Mouse (Mus musculus): ENCODE measurements around the gene Zfp689. TPM values are rescaled to one million over a fixed set of nuclear protein-coding genes. Genes with fewer than 3 reads are reported as not detected.
"Not testable (repeated sequence)": the region's sequence is repeated elsewhere in the genome, so short reads cannot be mapped to it uniquely, and the experiment has no call there.

Gene Zfp689
- polyA plus RNA-seq, 1 experiment: 11.2 TPM

DNA sequence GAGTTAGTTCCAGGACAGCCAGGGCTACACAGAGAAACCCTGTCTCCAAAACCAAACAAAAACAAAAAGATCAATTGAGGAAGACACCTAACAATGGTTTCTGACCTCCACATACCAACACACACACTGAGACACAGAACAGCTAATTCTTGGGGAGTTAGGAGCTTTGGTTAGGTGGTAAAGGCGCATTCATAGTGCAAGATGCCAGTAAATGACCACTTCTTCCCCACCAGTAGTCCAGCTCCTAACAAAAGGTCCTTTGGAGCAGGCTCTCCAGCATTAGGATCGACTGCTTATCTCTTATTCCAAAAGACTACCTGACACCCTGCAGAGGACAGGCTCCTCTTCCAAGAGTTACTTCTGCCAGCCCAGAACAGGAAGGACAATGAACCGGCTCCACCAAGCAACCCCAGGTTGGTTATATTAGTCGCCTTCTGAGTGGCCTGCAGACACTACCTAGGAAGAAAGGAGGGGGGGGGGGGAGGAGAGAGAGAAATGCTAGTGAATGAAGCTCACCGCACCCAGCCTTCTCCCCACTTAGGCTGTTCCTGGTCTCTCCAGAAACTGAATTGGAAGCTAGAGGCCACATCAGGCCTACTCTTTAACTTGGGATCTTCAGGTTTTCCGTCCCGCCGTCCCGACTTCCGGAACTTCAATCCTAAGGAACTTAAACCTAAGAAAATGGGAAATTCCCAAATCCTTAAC, 21.2 kb upstream of the Zfp689 start:
- H3K36me3 ChIP-seq (ENCODE audit: control insufficient read depth, insufficient read depth, low read length): no peaks in the 10 kb centered on the region; the same call in 1 of the 2 replicates
- peaks cover 4% of the 10 kb centered on the region for H3K4me1 ChIP-seq (ENCODE audit: control insufficient read depth, insufficient read depth, low read length)
- peak overlapping the region; percentile 97 for H3K4me3 ChIP-seq (ENCODE audit: control insufficient read depth, low read depth, low read length)
- H3K27ac ChIP-seq (ENCODE audit: control insufficient read depth, insufficient read depth, low read depth, low read length): peak overlapping the region; percentile 97
- TF ChIP-seq POLR2A (IDR thresholded peaks at IDR 0.05; ENCODE audit: control insufficient read depth, low read depth, low read length): no peak
- TF ChIP-seq CTCF (IDR thresholded peaks at IDR 0.05; ENCODE audit: control insufficient read depth, insufficient read depth, insufficient replicate concordance, low read depth, low read length): no peak
- no peaks in the 10 kb centered on the region for H3K27me3 ChIP-seq (ENCODE audit: control insufficient read depth, insufficient read depth, low read length)

DNA sequence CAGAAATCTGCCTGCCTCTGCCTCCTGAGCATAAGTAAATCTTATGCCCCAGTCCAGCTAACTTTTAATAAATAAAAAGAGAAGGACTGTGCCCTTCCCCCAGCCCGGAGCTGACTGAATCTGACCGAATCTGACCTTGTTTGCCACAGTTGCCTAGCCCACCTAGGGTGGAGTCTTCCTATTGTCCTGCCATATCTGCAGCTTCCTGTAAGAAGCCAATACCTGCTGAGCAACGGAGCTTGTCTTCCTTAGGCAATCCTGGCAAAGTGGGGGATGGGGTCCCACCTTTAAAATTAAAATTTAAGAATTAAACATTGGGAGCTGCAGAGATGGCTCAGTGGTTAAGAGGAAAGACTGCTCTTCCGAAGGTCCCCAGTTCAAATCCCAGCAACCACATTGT, 17.6 kb upstream of the Zfp689 start:
- Histone ChIP-seq H3K27ac (ENCODE audit: control insufficient read depth, insufficient read depth, low read depth, low read length) (no peak overlapping the region), H3K4me1 (ENCODE audit: control insufficient read depth, insufficient read depth, low read length) (no peaks in the 10 kb centered on the region; the same call in none of the 2 replicates), H3K4me3 (ENCODE audit: control insufficient read depth, low read depth, low read length) (no peak overlapping the region), H3K27me3 (ENCODE audit: control insufficient read depth, insufficient read depth, low read length) (no peaks in the 10 kb centered on the region), H3K36me3 (ENCODE audit: control insufficient read depth, insufficient read depth, low read length) (no peaks in the 10 kb centered on the region; the same call in 1 of the 2 replicates)
- TF ChIP-seq CTCF (IDR thresholded peaks at IDR 0.05; ENCODE audit: control insufficient read depth, insufficient read depth, insufficient replicate concordance, low read depth, low read length): no peak
- no peak for TF ChIP-seq POLR2A (IDR thresholded peaks at IDR 0.05; ENCODE audit: control insufficient read depth, low read depth, low read length)

DNA sequence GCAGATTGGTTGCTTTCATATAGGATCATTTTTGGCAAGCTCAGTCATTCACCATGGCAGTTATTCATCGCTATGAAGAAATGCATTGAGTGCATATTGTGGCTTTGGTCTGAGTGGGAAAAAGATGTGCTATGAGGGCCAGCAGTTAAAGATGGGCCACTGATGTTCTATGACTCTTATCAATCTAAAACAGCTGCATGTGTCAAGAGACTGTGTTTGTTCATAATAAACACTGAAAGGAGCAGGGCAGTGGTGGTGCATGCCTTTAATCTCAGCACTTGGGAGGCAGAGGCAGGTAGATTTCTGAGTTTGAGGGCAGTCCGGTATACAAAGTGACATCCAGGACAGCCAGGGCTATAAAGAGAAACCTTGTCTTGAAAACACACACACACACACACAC, 16.7 kb upstream of the Zfp689 start:
- H3K4me3 ChIP-seq (ENCODE audit: control insufficient read depth, low read depth, low read length); H3K27ac ChIP-seq (ENCODE audit: control insufficient read depth, insufficient read depth, low read depth, low read length); H3K27me3 ChIP-seq (ENCODE audit: control insufficient read depth, insufficient read depth, low read length); H3K4me1 ChIP-seq (ENCODE audit: control insufficient read depth, insufficient read depth, low read length); H3K36me3 ChIP-seq (ENCODE audit: control insufficient read depth, insufficient read depth, low read length): not testable (repeated sequence)

DNA sequence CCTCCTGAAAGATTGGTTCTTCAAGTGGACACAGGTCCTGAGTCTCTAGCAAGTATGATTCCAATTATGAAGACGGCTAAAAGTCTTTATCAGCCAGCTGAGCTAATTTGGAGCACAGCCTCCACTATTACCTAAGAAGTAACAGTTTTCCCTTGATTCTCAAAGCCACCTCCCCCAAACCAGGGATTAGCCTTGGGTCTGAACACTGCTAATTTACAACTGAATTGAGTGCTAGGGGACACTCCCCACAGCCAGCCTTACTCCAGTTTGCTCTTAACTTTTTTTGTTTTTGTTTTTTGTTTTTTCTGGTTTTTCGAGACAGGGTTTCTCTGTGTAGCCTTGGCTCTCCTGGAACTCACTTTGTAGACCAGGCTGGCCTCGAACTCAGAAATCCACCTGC, 16.2 kb upstream of the Zfp689 start:
- H3K27ac ChIP-seq (ENCODE audit: control insufficient read depth, insufficient read depth, low read depth, low read length): no peak overlapping the region
- no peaks in the 10 kb centered on the region for H3K36me3 ChIP-seq (ENCODE audit: control insufficient read depth, insufficient read depth, low read length)
- H3K4me1 ChIP-seq (ENCODE audit: control insufficient read depth, insufficient read depth, low read length): no peaks in the 10 kb centered on the region; the same call in none of the 2 replicates
- H3K27me3 ChIP-seq (ENCODE audit: control insufficient read depth, insufficient read depth, low read length): no peaks in the 10 kb centered on the region
- no peak for TF ChIP-seq POLR2A (IDR thresholded peaks at IDR 0.05; ENCODE audit: control insufficient read depth, low read depth, low read length)
- TF ChIP-seq CTCF (IDR thresholded peaks at IDR 0.05; ENCODE audit: control insufficient read depth, insufficient read depth, insufficient replicate concordance, low read depth, low read length): no peak
- no peak overlapping the region for H3K4me3 ChIP-seq (ENCODE audit: control insufficient read depth, low read depth, low read length)

DNA sequence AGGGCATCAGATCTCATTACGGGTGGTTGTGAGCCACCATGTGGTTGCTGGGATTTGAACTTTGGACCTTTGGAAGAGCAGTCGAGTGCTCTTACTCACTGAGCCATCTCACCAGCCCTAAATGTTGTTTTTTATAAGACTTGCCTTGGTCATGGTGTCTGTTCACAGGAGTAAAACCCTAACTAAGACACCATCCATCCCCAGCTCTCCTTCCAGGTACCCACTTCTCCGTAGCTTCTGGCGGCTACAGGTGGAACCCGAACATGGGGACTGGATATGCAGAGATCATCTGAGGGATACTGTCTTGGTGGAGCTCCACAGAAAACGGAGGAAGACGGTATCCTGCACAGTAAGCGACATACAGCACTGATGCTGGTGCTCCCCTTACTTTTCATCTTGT, 10.4 kb upstream of the Zfp689 start, which contains the start of gene Prr14:
Gene Prr14 (plus strand): TSS at position 301 of the 400 bp plus-strand sequence.
- H3K4me3 ChIP-seq (ENCODE audit: control insufficient read depth, low read depth, low read length): peak within 1 kb of the TSS; percentile 43
- not testable (repeated sequence) for H3K4me1 ChIP-seq (ENCODE audit: control insufficient read depth, insufficient read depth, low read length); H3K36me3 ChIP-seq (ENCODE audit: control insufficient read depth, insufficient read depth, low read length); H3K27me3 ChIP-seq (ENCODE audit: control insufficient read depth, insufficient read depth, low read length)
- H3K27ac ChIP-seq (ENCODE audit: control insufficient read depth, insufficient read depth, low read depth, low read length): peak within 1 kb of the TSS; percentile 32; the same call in 1 of the 2 replicates

DNA sequence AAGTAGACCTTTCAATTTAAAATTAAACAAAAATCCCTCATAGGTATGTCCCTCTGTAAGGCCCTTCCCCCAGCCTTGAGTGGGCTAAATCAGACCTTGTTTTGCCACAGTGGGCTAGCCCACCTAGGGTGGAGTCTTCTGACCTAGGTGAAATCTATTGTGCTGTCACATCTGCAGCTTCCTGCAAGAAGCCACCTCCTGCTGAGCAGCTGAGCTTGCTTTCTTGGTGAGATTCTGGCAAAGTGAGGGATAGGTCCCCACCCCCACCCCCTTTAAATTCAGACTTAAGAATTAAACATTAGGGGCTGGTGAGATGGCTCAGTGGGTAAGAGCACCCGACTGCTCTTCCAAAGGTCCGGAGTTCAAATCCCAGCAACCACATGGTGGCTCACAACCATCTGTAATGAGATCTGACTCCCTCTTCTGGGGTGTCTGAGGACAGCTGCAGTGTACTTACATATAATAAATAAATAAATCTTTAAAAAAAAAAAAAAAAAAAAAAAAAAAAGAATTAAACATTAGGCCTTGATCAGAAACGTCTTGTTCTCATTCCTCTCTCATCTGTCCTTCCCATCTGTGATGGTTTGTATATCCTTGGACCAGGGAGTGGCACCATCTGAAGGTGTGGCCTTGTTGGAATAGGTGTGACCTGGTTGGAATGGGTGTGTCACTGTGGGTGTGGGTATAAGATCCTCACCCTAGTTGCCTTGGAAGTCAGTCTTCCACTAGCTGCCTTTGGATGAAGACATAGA, 9.6 kb upstream of the Zfp689 start:
- H3K27me3 ChIP-seq (ENCODE audit: control insufficient read depth, insufficient read depth, low read length); H3K36me3 ChIP-seq (ENCODE audit: control insufficient read depth, insufficient read depth, low read length); H3K4me1 ChIP-seq (ENCODE audit: control insufficient read depth, insufficient read depth, low read length): not testable (repeated sequence)
- Histone ChIP-seq H3K4me3 (ENCODE audit: control insufficient read depth, low read depth, low read length) (peak overlapping the region; percentile 40), H3K27ac (ENCODE audit: control insufficient read depth, insufficient read depth, low read depth, low read length) (peak overlapping the region; percentile 49)

DNA sequence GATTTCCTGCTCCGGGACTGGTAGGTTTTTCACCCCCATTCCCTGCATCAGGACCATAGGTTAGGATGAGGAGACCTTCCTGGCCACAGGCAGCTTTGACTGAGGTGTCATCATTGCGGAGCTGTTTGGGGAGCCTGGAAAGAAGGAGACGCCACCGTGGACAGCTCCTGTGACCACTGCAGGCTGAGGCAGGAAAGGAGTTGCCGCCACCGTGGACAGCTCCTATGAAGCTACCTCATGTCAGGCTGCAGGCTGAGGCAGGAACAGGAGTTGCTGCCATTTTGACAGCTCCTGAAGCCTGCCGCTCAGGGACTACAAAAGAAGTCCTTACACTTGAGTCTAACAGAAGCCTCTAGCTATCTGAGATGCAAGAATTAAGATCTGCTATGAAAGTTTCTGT, 5.9 kb upstream of the Zfp689 start:
- TF ChIP-seq POLR2A (IDR thresholded peaks at IDR 0.05; ENCODE audit: control insufficient read depth, low read depth, low read length): no peak
- TF ChIP-seq CTCF (IDR thresholded peaks at IDR 0.05; ENCODE audit: control insufficient read depth, insufficient read depth, insufficient replicate concordance, low read depth, low read length): no peak
- H3K36me3 ChIP-seq (ENCODE audit: control insufficient read depth, insufficient read depth, low read length): no peaks in the 10 kb centered on the region; the same call in 1 of the 2 replicates
- peaks cover 1% of the 10 kb centered on the region; the same call in 1 of the 2 replicates for H3K4me1 ChIP-seq (ENCODE audit: control insufficient read depth, insufficient read depth, low read length)
- H3K27ac ChIP-seq (ENCODE audit: control insufficient read depth, insufficient read depth, low read depth, low read length): peak overlapping the region; percentile 44
- H3K4me3 ChIP-seq (ENCODE audit: control insufficient read depth, low read depth, low read length): peak overlapping the region; percentile 60
- H3K27me3 ChIP-seq (ENCODE audit: control insufficient read depth, insufficient read depth, low read length): no peaks in the 10 kb centered on the region

All from testis, adult 2 months (tissue).